Mouse (Mus musculus) retina, adult 2 months (tissue): Measurements from ENCODE around the gene Rcor2.
A peak's percentile ranks its signal among the peaks of the same experiment; 100 is the strongest.

Source experiments
- DNase-seq: peaks from one replicate; pipeline ENCODE4 v3.0.0-alpha.2; 2012; ENCODE audit warnings: low read depth, low spot score

Gene Rcor2

DNA sequence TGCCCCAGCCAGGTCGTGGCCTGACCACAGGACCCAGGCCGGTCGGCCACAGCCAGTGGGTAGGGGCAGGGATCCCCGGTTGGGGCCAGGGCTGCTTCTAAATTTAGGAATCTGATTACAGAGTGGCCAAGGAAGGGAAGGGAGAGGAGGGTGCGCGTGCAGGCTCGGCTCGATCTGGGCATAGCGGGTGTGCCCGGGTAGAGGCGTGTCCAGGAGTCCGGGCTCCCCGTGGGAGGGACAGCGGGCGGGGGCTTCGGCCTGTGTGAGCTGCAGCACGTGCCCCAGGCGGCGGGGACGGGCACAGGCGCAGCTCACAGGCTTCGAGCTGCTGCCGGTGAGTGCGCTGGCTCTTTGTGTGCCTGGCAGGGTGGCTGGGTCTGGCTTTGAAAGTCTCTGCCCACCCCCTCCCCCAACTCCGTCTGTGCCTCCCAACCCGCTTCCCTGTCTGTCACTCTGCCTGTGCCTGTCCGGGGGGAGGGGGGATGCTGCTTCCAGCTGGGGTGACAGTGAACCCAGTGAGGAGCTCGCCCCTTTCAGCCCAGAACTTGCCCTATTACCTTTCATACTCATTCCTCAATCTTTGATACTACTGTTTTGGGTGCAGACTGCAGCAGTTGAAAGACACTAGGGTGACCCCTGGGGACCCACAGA lies at the start of gene Rcor2:
Gene Rcor2 (plus strand): TSS at position 235 of the 651 bp plus-strand sequence.
- no peak for DNase-seq

DNA sequence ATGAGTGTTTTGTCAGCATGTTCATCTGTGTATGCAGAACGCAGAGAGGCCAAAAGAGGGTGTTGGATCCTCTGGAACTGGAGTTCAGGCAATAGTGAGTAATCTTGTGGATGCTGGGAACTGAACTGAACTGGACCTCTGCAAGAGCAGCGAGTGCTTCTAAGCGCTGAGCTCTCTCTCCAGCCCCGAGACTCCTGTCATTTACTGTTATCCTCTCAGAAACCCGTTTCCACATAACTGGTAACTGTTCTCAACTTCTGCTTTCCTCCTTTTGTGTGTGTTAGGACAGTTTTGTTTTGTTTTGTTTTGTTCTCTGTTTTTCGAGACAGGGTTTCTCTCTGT lies 49.2 kb upstream of the Rcor2 start:
- no peak for DNase-seq

DNA sequence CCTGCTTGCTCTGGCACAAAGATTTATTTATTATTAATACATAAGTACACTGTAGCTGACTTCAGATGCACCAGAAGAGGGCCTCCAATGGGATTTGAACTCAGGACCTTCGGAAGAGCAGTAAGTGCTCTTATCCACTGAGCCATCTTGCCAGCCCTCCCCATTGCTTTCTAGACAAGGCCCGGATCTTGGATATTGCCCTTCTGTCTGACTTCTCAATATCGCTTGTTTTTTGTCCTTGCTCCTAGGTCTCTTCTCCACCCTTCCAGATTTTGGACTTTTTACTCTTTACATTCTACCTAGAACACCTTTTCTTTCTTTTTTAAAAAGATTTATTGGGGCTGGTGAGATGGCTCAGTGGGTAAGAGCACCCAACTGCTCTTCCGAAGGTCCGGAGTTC lies 48.4 kb upstream of the Rcor2 start:
- no peak for DNase-seq

DNA sequence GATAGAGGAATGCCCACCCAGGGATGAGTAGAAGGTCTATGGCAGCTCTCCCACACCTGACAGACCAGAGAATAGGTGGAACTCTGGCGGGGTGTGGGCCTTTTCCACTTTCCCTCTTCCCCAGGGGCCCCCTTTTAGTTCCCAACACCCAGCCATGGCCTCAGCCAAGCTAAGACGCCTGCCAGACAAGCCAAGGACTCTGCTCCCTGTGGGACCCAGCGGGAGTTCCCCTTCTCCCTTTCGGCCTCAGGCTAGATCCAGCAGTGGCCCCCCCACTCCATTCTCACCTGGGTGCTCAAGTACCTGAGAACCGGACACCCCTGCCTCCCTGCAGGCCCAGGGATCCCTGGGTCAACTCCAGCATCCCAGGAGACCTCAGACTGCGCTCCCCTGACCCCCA lies 44.9 kb upstream of the Rcor2 start:
- DNase-seq, result no peak

DNA sequence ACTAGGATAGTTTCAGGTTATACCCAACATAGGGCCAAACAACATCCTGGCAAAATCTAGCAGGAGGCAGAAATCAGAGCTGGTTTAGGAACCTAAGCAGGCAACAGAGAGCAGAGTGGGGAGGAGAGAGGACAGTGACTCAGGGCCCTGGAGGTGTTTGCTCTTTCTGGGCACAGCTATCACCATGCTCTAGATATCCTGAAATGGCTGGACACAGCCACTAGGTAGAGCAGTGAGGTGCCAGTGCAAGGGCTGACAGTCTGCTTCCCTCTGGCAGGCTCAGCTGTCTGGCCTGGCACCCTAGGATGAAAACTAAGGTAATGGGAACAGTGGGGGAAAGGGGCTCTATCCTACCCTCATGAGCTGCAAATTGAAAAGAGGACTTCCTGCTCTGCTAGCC lies 43.6 kb upstream of the Rcor2 start:
- DNase-seq, result no peak

DNA sequence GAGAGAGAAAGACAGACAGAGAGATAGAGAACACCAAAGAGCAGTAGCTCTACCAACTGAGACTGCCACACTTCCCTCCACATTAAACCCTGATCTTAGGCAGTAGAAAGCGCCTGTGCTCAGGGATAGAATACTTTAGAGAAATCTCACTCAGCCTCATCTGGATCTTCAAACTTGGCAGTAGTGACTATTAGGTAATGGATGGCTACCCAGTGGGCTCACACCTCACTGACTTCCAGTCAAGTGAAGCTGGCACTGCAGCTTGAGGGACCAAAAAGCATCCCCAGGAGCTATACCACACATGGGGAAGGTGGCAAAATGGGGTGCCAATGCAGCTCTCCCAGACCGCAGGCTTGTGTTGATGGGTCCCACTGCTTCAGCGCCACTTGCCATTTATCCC lies 42.9 kb upstream of the Rcor2 start:
- DNase-seq, result no peak

DNA sequence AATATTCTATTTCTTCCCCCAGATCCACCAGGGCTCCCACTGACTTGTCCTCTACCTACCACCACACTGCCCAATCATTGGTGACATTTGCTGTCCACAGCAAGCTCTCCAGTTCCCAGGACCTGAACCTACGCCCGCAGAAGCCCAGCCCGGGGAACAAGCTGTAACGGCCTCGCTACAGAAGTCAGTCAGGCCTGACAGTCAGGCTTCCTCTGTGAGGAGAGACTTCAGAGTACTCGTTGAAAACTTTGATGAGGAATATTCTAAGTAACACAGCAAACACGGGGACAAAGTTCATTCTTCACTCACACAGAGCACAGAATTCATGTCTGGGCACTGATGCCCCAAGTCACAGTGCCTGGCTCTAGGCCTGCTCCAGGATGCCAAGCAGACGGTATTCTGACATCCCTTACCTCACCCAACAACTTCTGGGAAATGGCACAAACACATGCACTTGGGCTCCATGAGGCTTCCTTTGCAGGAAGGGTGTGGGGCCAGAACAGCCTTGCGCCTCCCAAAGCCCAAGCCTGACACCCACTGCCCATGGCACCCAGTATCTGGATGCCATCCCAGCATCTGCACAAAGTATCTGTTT lies 41.9 kb upstream of the Rcor2 start:
- DNase-seq, result no peak

DNA sequence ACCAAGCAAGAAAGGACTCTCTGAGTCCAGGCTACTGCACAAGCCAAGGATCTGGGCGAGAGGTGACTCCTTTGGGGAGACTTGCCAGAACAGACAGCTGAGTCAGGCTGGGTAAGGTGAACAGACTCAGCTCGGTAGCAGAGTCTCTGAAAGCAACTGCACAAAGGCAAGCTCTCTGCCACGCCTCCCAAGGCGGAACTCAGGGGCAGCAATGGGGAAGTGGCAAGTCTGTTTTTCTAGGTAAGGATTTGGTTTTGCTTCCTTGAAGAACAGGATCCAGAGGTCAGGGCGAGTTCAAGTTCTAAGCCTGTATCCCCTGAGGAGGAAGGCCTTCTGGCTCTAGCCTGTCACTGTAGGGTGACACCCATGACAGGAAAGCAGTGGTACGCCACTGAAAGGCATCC lies 40.6 kb upstream of the Rcor2 start:
- no peak for DNase-seq

DNA sequence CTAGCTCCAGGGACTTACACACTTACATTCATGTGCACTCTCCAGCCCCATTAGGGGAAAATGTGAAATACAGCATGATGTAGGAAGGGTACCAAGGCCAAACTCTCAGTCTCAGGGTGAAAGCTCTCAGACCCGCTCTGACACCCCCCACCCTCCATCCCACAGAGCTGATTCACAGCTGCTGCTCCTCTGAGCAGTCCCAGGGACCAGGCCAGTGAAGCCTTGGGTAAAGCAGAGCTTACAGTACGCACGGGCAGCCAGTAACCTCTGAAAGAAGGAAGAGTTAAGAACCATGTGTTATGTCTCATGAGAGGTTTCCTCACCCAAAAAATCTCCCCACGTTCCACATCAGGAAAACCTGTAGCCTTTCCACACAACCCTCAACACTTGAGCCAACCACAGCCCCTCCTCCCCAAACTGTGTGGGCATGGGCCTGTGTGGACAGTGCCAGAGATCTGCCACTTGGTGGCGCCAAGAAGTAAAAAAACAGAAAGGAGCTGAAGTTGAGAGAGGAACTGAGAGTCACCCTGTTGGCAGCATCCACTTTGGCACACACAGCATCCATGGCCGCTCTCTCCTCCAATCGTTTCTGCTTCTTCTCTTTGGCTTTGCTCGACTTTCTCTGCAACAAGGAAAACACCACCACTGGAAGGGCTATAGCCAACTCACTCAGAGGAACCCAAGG lies 32.4 kb upstream of the Rcor2 start:
- DNase-seq, result peak; percentile 53

DNA sequence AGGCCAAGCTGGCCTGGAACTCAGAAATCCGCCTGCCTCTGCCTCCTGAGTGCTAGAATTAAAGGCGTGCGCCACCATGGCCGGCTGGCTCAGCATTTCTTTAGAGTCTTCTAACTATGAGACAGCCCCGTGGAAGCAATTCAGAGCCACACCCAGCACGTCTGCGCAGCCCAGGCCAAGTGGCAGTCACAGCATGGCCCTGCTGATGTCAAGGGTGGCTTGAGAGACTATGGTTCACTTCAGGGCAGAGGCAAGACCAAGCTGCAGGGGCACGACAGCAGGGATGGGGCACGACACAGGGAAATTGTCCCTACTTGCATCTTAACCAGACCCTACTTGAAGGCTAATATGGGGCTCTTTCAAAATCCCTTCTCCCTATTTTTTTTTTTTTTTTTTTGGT lies 31.7 kb upstream of the Rcor2 start:
- DNase-seq, result no peak

DNA sequence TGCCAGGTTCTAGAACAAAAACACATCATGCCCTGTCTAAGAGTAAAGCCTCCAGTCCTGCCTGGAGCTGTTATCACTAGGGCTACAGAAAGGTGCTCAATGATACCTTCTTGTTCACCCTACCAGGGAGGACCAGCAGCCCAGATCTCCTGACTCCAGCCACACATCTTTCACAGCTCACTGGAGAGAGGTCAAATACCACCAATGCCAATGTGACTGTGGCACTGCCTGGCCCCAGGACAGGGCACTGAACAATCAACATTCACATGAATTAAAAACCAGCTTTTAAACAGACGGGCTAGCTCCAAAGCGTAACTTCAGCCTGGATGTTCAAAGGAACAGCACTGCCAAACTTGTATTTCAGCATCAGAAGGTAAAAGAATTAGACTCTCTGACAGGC lies 31.1 kb upstream of the Rcor2 start:
- no peak for DNase-seq

DNA sequence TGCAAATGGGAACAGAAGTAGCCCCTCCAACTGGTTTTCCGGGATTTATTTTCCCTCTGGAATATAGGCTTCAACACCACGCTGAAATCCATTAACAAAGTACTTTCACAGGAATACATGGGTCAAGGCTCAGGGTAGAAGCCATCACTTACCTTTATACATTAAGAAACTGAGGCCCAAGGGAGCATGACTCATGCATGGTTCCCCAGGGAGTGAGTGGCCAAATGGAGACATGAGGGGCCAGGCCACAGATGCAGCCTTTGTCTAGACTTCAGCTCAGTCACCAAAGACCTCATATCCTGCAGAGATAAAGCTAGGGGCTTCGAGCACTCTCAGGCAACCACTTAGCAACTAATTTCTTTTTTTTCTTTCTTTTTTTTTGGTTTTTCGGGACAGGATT lies 30.4 kb upstream of the Rcor2 start:
- DNase-seq, result no peak

DNA sequence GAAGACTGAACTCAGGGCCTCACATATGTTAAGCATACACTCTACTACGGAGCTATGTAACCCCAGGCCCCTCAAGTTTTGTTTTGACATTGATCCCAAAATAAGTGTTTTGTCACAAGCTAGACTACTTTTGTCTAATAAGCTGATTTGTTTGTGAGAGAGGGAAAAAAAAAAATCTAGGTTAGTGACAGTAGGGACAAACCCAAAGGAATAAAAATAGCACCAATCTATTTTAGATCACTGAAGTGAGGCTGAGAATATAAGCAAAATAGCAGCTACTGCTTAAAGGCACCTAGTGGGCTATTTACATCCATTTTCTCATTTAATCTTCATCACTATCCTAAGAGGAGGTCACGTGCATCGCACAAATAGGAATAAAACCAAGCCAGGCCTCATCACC lies 27.6 kb upstream of the Rcor2 start:
- DNase-seq, result no peak

DNA sequence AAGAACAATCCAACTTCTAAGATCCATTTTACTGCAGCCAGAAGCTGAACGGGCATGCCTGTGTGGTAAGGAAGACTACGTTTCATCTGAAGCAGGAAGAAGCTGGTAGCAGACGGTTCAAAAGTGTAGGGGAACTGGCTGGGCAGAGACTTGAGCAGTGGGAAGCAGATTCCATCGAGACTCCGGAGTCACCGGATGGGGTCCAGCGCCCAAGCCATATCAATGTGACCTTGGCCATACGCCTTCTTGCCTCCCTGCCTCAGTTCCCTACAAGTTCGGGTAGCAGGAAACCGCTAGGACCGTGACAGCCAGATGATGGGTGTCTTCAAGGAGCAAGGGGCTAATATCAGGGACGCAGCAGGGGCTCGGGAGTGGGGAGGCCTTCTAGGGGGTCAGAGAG lies 26.8 kb upstream of the Rcor2 start:
- DNase-seq, result no peak

DNA sequence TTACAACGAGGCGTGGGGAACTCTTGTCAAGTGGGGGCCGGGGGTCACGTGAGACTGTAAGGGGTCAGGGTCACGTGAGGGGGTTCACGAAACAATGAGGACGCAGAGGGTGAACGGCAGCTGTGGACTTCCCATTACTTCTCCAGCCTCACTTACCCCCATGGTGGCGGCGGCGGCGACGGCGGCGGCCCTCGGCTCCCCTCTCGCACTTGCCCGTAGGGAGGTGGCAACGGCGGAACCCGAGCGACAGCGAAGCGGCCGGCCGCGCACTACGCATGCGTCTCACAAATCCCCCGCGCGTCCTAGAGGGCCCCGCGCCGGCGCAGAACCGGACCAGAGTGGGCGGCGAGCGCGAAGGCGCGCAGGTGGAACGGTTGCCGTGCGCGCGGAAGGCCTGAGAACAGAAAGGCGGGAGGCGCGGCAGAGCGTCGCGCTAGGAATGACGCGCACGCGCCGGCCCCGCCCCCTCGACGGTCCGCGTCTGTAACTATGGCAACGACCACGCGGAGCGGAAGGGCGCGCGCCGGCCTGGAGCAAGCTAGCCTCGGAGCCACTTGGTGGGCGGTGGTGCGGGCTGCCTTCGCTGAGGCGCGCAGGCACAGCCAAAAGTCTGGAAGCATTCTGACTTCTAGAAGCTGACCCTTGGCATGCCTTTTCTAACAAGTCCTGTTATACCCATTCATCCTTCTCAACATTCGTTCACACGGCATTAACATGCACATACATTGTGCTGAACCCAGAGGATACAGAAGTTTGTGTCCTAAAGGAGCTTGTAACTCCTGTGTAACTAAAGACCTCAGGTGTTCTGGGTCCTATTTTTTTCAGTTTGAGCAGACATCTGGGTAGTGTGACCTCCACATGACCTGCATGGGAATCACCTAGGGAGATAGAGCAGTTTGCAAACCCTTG lies 26.1 kb upstream of the Rcor2 start, which contains the start of gene Naa40:
Gene Naa40 (minus strand): TSS at position 402 of the 909 bp plus-strand sequence.
- DNase-seq, result peak; percentile 87

DNA sequence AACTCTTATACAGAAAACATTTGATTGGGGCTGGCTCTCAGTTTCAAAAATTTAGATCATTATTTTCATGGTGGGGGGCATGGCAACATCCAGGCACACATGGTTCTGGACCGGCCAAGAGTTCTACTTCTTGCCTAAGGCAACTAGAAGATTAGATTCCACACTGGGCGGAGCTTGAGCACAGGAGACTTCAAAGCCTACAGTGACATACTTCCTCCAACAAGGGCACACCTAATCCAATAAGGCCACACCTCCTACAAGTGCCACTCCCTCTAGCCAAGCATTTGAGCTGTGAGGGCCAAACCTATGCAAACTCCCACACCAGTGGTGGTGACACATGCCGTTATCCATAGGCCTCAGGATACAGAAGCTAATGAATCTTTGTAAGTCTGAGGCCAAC lies 21.1 kb upstream of the Rcor2 start:
- no peak for DNase-seq

DNA sequence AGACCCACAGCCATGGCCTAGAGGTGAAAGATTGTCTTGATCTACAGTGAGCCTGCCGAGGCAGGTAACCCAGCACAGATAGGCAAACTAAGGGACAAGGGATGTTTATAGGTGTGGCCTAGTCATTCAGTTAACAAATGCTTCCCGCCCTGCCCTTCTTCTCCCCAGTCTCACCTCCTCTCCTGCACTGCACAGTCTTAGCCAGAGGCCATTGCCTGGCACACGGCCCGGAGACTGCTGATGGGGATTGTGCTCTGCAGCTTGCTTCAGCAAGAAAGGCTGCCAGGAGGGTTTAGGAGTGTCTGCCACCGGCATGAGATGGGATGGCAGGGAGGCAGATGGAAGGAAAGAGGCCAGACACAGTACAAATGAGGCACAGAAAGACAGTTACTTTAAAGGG lies 9.2 kb upstream of the Rcor2 start:
- no peak for DNase-seq

DNA sequence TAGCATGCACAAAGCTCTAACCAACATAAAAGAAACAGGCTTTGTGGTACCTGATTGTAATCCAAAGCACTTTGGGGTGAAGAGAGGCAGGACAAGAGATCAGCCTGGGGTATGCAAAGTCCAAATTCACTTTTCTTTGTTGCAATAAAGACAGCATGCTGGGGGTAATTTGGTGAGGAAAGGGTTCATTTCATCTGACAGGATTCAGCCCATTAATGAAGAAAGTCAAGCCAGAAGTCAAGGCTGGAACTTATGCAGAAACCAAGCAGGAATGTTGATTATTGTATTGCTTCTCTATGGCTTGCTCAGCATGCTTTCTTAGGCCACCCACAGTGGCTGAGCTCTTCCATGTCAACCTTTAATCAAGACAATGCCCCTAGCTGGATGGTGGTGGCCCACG lies 5.6 kb upstream of the Rcor2 start:
- no peak for DNase-seq

DNA sequence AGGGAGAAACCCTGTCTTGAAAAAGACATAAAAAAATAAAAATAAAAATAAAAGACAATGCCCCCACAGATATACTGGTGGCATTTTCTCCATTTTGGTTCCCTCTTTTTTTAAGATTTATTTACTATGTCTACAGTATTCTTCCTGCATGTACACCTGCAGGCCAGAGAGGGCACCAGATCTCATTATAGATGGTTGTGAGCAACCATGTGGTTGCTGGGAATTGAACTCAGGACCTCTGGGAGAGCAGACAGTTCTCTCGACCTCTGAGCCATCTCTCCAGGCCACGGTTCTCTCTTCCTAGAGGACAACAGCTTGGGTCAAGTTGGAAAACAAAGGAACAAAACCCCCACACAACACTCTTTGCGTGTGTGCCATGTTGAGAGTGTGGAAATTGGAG lies 5.2 kb upstream of the Rcor2 start:
- no peak for DNase-seq

DNA sequence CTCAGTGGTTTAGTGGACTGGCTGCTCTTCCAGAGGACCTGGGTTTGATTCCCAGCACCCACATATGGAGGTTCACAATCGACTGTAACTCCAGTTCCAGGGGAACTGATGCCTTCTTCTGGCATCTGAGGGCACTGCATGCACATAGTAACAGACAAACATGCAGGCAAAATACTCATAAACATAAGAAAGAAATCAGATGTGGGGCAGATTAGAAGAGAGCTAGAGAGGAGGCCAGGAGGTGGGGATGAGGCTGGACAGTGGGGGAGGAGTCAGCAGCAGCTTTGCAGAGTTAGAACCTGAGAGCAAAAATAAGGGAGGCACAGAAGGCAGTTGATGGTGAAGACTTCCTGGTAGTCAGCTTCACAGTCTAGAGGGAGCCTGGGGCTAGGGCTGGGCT lies 4.5 kb upstream of the Rcor2 start:
- DNase-seq, result no peak

DNA sequence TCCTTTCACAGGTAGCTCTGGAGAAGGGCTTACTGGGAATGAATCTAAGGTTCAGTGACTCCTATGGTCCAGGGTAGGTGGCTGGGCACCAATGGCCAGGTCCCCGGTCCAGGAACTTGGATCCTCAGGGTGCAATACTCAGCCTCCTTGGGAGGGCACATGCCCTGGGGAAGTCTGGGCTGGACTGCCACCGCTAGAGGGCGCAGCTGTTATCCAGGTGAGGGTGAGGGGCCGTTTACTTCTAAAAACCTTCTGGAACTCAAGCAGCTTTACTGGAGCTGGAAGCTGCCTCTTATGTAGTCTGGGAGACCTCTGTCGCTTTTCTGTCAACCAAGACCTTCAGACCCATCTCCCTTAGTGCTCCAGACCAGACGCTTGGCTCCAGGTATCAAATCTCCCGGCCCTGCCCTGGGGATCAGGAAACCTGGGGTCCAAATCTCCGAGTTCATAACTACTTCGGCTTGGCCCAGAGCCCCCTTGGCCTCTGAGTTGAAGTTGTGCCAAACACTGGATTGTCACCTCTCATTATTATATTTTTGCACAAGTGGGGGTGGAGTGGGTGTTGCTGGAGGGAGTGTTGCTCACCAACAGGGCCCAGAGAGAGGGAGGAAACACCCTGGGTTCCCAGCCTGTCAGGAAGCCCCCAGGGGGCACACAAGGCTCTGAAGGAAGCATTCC lies 2.9 kb upstream of the Rcor2 start:
- peak; percentile 54 for DNase-seq
